Mouse (Mus musculus) lung, postnatal 10 days (tissue): Measurements from ENCODE around the gene Fth1.

Source experiments
- DNase-seq: peaks from one replicate; pipeline ENCODE4 v3.0.0; 2021

Fth1 gene

GRCm38 (mm10) chr19:9964205-9964916 is 16.0 kb upstream of the Fth1 start:
- no peak for DNase-seq

GRCm38 (mm10) chr19:9966096-9966867 is 14.1 kb upstream of the Fth1 start:
- no peak for DNase-seq

GRCm38 (mm10) chr19:9968081-9968787 is 12.2 kb upstream of the Fth1 start:
- no peak for DNase-seq

GRCm38 (mm10) chr19:9974853-9975252 is 5.5 kb upstream of the Fth1 start:
- peak; percentile 49 for DNase-seq

- no peak for DNase-seq
Measured at GRCm38 (mm10) chr19:9977085-9977484, 3.3 kb upstream of the Fth1 start.

GRCm38 (mm10) chr19:9978431-9978951 is 1.9 kb upstream of the Fth1 start:
- DNase-seq = peak; percentile 90

GRCm38 (mm10) chr19:9979156-9979555 is 1.2 kb upstream of the Fth1 start:
- no peak for DNase-seq

GRCm38 (mm10) chr19:9981621-9982020 is 1.2 kb downstream of the Fth1 start:
- DNase-seq = no peak

- peak; percentile 97 for DNase-seq
Measured at GRCm38 (mm10) chr19:9982151-9982851, 1.9 kb downstream of the Fth1 start.

- DNase-seq = peak; percentile 87
Measured at GRCm38 (mm10) chr19:9982852-9983542, 2.6 kb downstream of the Fth1 start.

GRCm38 (mm10) chr19:9984111-9985055 is 4.0 kb downstream of the Fth1 start:
- DNase-seq = no peak

- no peak for DNase-seq
Measured at GRCm38 (mm10) chr19:9985190-9985899, 4.9 kb downstream of the Fth1 start.

GRCm38 (mm10) chr19:9985900-9986421 is 5.6 kb downstream of the Fth1 start:
- DNase-seq = no peak

- no peak for DNase-seq
Measured at GRCm38 (mm10) chr19:9987192-9987591, 6.8 kb downstream of the Fth1 start.

GRCm38 (mm10) chr19:9987593-9987992 is 7.2 kb downstream of the Fth1 start:
- DNase-seq = no peak

GRCm38 (mm10) chr19:9989171-9989883 is 8.9 kb downstream of the Fth1 start:
- DNase-seq = peak; percentile 62

GRCm38 (mm10) chr19:9989884-9990256 is 9.5 kb downstream of the Fth1 start:
- DNase-seq = no peak

GRCm38 (mm10) chr19:9991304-9991703 is 10.9 kb downstream of the Fth1 start:
- peak; percentile 92 for DNase-seq
